Mouse (Mus musculus): ENCODE data around the gene Adssl1. TPM values are rescaled to one million over a fixed set of nuclear protein-coding genes. Genes with fewer than 3 reads are reported as not detected.

Gene Adssl1
- polyA plus RNA-seq, 1 experiment from 2014 or later, result 14.7 TPM

DNA sequence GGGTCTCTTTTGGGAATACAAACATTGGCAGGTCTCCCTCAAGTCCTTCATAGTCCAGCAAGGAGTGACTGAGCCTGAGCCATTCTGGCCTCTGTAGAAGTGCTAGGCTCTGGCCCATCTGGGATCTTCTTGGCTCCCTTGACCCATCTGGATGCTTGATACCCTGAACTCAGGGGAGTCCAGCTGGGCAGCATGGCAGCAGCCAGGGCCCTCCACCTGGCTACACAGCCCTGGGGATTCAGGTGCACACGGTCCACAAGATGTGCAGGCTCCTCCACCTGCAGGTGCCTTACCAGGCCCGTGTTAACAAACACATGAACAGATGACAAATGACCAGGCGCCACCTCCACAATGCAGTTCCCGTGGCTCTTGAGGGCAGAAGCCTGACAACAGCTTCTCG is 44.8 kb downstream of the Adssl1 start:
- ATAC-seq (ENCODE audit: low FRiP score, low read depth), result no peak
- H3K4me1 ChIP-seq, result peaks cover 79% of the 10 kb centered on the region
- H3K36me3 ChIP-seq, result peaks cover 98% of the 10 kb centered on the region
- H3K9ac ChIP-seq, result peak overlapping the region; percentile 51
- H3K27me3 ChIP-seq, result no peaks in the 10 kb centered on the region
- no peak overlapping the region for H3K4me3 ChIP-seq
- H3K27ac ChIP-seq, result peak overlapping the region; percentile 83; the same call in 1 of the 2 replicates
- H3K4me2 ChIP-seq (replicated peaks), result no peak overlapping the region
- 62% methylated on average over 5 of the region's 5 CpGs for WGBS
- no peaks in the 10 kb centered on the region for H3K9me3 ChIP-seq

DNA sequence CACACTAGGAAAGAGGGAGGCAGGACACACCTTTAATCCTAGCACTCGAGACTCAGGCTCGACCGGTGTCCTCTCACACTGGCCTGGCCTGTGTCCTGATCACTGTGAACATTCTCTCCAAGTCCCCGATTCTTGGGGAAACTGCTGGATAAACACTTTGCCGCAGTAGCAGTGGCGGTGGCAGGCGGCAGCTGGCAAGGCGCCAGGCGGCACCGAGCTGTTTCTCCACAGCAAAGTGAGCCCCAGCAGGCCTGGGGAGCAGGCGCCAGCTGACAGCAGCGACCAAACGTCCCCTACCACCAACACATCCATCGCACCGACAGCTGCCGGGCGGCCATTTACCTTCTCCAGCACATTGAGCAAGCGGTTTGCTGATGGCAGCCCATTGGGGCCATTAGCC is 45.6 kb downstream of the Adssl1 start:
- peak overlapping the region; percentile 34 for H3K4me2 ChIP-seq (replicated peaks)
- H3K27me3 ChIP-seq, result no peaks in the 10 kb centered on the region
- no peak for ATAC-seq (ENCODE audit: low FRiP score, low read depth)
- H3K4me1 ChIP-seq, result peaks cover 74% of the 10 kb centered on the region
- H3K27ac ChIP-seq, result peak overlapping the region; percentile 83
- H3K4me3 ChIP-seq, result no peak overlapping the region
- H3K36me3 ChIP-seq, result peaks cover 98% of the 10 kb centered on the region
- peak overlapping the region; percentile 51 for H3K9ac ChIP-seq
- WGBS, result 54% methylated on average over 18 of the region's 18 CpGs
- no peaks in the 10 kb centered on the region for H3K9me3 ChIP-seq

DNA sequence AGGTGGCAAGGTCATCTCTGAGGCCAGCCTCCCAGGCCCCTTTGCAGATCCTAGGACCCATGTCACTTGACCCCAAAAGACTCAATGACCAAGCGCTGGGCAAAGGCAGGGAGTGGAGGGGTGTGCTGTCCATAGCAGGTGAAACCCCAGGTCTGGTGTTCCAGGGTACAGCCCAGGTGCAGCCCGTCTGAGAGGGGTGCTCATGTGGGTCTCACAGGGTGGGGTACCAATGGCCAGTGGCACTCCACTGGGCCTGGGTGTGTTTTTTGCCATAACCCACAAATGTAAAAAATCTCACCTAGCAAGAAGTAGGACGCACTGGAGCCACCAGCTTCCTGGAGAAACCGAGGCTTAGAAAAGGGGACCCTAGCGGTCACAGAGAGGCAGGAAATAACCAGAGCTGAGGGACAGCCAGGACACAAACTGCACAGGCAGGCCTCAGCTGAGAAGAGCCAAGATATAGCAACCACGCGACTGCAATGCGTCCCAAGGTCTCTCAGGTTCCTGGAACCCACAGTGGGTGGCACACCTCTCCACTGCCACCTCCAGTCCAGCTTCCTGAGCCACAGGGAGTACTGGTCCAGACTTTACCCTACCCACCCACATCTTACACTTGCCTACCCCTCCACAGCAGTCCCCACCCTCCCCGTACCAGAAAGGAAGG is 46.2 kb downstream of the Adssl1 start:
- H3K9me3 ChIP-seq, result no peaks in the 10 kb centered on the region
- no peak for ATAC-seq (ENCODE audit: low FRiP score, low read depth)
- H3K4me2 ChIP-seq (replicated peaks), result peak overlapping the region; percentile 34
- peaks cover 98% of the 10 kb centered on the region for H3K36me3 ChIP-seq
- peaks cover 74% of the 10 kb centered on the region for H3K4me1 ChIP-seq
- 89% methylated on average over 9 of the region's 9 CpGs for WGBS
- H3K9ac ChIP-seq, result peak overlapping the region; percentile 51; the same call in 1 of the 2 replicates
- no peak overlapping the region for H3K4me3 ChIP-seq
- H3K27me3 ChIP-seq, result no peaks in the 10 kb centered on the region
- peak overlapping the region; percentile 83; the same call in 1 of the 2 replicates for H3K27ac ChIP-seq

DNA sequence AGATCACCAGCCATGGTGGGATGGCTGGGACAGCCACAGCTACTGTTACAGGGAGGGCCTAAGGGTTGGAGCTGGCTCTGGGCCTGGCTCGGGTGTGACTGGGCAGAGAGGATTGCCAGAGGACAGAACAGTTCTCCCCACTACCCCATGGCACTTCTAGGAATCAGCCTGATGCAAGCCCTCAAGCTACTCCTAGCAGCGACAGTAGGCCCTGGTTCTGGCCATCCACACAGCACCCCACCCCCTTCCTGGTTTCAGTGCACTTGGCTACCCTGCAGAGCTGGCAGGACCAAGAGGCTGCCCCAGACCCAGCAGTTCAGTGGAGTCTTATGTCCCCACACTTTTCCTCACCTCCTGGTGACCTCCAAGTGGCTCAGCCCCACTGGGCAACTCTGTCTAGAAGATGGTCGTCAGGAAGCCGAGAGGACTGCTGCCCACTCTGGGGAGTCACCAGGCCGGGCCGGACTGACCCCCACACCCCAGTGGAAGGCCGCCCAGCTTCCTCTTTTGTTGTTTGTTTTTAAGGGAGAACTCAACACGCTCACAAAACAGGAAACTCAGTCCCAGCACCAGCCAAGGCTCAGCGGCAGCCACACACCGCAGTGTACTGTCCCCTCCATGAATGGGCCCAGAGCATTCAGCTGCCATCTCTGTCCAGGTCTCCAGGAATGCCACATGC is 47.9 kb downstream of the Adssl1 start:
- no peak overlapping the region for H3K4me3 ChIP-seq
- H3K27me3 ChIP-seq, result no peaks in the 10 kb centered on the region
- H3K9me3 ChIP-seq, result no peaks in the 10 kb centered on the region
- H3K9ac ChIP-seq, result no peak overlapping the region
- no peak overlapping the region for H3K4me2 ChIP-seq (replicated peaks)
- H3K27ac ChIP-seq, result no peak overlapping the region
- 86% methylated on average over 10 of the region's 10 CpGs for WGBS
- no peak for ATAC-seq (ENCODE audit: low FRiP score, low read depth)
- peaks cover 74% of the 10 kb centered on the region for H3K4me1 ChIP-seq
- H3K36me3 ChIP-seq, result peaks cover 90% of the 10 kb centered on the region

DNA sequence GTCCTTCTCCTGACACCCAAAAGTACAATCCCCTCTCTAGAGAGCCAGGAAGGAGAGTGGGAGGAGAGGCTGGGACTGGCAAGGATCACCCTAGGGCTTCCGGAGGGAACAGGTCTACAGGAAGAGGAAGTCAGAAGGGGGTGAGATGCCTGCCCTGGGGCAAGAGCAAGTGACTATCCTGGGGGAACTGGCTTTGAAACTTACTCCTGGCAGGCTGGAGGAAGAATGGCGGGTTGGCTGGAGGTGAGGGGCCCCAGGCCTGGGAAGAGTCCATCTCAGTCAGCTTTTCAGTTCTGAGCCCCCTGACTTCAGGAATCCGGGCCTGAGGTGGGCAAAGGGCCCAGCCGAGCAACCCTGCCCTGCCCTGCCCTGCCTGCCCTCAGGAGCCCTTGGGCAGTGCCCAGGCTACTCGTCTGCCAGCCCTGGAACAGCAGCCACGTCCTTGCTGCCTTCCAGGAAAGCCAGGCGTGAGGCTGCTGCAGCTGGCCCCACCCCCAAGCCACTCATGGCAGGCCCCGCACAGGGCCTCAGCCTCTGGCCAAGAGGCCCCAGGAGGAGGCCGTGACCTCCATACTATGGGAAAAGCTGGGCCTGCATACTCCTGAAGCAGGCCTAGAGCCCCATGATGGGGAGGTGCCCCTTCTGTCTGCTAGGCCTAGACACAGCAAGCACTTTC is 51.0 kb downstream of the Adssl1 start:
- no peak for ATAC-seq (ENCODE audit: low FRiP score, low read depth)
- H3K4me1 ChIP-seq, result peaks cover 62% of the 10 kb centered on the region
- 0 out of 2 replicates have a peak overlapping the region, but pooled peaks have one; percentile 100 for H3K4me3 ChIP-seq
- H3K9me3 ChIP-seq, result no peaks in the 10 kb centered on the region
- peak overlapping the region; percentile 96 for H3K4me2 ChIP-seq (replicated peaks)
- H3K36me3 ChIP-seq, result peaks cover 61% of the 10 kb centered on the region
- 45% methylated on average over 8 of the region's 9 CpGs for WGBS
- H3K9ac ChIP-seq, result peak overlapping the region; percentile 51
- no peaks in the 10 kb centered on the region for H3K27me3 ChIP-seq
- peak overlapping the region; percentile 28; the same call in 1 of the 2 replicates for H3K27ac ChIP-seq

DNA sequence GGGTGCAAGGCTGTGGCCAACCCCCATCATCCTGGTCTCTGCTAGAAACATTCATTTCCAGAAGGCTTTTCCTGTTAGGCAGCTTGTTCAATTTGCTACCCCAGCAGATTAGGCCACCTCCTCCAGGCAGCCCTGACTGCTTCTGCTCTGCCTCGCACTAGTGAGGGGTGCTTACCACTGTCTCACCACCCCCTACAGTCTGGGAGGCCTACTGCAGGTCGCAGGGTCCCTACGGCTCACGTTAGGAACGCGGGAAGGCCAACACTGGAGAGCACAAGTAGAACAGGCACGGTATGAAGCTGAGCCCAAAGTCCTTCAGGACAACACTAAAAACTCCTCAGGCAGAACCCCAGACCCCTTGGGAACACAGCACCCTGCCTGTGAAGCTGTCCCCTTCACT is 52.0 kb downstream of the Adssl1 start:
- Histone ChIP-seq H3K4me1 (peaks cover 52% of the 10 kb centered on the region), H3K27ac (peak overlapping the region; percentile 28; the same call in 1 of the 2 replicates), H3K27me3 (no peaks in the 10 kb centered on the region), H3K36me3 (peaks cover 50% of the 10 kb centered on the region), H3K9me3 (no peaks in the 10 kb centered on the region), H3K4me3 (peak overlapping the region; percentile 100), H3K4me2 (replicated peaks) (peak overlapping the region; percentile 96), H3K9ac (peak overlapping the region; percentile 99)
- no peak for ATAC-seq (ENCODE audit: low FRiP score, low read depth)
- 73% methylated on average over 7 of the region's 7 CpGs for WGBS

DNA sequence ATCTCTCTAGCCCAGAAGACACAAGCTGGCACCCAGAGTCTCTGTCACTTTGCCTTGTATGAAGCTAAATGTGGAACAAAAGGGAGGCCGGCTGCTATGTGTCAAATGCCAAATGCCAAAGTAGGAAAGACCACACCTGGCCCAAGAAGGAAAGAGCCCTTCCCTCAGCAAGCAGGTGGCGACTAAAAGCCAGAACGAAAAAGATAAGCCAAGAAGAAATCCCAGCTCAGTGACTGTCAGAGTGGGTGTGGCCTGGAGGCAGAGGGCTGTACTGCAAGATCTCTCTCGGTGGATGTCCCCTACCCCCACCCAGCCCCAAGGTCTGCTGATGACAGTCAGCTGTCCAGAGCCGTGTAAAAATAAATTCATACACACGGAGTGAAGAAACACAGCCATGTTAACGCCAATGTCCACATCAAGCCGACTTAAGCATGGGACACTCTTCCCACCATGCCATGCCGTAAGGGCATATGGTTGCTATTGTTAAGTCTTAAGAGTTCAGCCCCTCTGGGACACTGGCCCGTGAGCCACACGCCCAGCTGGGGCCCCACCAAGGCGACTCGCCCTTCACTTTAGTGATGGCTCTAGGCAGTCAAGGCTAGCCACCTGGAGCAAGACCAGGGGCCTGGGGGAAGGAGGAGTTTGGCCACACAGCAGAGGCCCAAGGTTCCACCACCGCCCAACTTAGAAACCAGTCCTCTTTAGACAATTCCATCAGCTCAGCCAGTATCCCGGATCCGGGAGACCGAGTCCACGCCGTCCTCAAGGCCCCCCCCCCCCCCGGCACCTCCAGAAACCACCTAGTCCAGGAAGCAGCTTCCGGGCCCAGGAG is 53.1 kb downstream of the Adssl1 start:
- Histone ChIP-seq H3K9me3 (no peaks in the 10 kb centered on the region), H3K36me3 (peaks cover 40% of the 10 kb centered on the region), H3K4me3 (peak overlapping the region; percentile 100), H3K4me2 (replicated peaks) (peak overlapping the region; percentile 96), H3K27ac (peak overlapping the region; percentile 94), H3K9ac (peak overlapping the region; percentile 99), H3K4me1 (peaks cover 54% of the 10 kb centered on the region), H3K27me3 (peaks cover 10% of the 10 kb centered on the region)
- peak; percentile 24 for ATAC-seq (ENCODE audit: low FRiP score, low read depth)
- WGBS, result 6% methylated on average over 20 of the region's 21 CpGs

DNA sequence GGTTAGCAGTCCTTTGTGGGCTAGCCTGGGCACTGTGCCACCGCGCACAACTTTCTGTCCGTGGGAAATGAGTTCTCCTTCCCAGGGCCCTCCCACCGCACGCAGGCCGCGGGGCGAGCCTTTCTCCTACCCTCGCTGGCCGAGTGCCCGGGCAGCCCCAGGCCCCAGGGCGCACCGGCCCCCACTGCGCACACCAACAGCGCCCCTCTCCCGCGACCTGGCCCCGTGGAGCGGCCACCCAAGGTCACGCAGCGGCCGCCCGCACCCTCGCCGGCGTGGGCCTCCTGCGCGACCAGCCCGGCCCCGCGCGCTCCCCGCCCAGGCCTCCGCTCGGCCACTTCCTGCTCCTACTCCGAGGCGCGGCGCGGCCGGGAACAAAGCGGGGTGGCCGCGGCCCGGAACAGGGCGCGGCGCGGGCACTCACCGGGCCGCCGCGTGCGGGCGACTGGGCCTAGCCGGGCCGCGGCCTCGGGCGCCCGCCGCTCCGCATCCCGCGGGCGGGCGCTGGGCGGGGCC is 53.8 kb downstream of the Adssl1 start:
- Histone ChIP-seq H3K9ac (peak overlapping the region; percentile 99), H3K4me3 (peak overlapping the region; percentile 100), H3K27ac (peak overlapping the region; percentile 94), H3K4me1 (peaks cover 60% of the 10 kb centered on the region), H3K4me2 (replicated peaks) (peak overlapping the region; percentile 96), H3K9me3 (no peaks in the 10 kb centered on the region), H3K36me3 (peaks cover 33% of the 10 kb centered on the region), H3K27me3 (peaks cover 17% of the 10 kb centered on the region)
- WGBS, result under 1% methylated on average over 46 of the region's 68 CpGs
- peak; percentile 6; the same call in 1 of the 2 replicates for ATAC-seq (ENCODE audit: low FRiP score, low read depth)

DNA sequence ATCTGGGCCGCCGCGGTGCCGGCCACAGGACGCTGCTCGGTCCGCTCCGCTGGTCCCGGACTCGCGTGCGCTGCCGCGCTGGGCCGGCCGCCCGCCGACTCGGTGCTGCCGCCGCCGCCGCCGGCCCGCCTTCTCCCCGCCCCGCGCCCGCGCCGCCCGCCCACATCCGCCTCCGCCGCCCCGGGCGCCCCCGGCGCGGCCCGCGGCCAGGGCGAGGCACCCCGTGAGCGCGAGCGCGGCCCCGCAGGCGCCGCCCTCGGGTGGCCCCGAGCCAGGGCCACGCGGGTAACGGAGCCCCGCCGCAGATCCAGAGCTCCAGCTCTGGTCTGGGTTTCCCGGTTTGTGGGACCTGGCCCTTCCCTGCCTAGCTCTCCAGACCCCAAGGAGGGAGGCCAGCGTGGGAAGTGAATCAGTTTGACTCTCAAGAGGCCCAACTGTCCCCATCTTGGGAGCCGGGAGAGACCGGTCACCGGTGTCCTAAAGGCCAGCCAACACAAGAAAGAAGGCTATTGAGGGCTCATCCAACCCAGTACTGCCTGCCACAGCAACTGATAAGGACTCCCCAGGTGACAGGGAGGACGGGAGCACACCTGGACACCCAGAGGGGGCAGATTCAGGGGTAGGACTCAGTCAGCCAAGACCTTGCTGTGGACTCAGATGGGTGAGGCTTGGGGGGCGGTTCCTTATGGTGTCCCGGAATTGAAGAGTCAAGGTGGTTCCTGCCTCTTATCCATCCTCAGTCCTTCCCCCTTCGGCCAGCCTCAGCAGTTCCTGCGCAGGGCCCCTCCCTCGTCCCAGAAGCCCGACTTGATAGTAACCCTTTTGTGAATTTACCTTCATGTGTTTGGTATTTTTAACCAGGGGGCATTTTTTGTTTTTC is 54.5 kb downstream of the Adssl1 start, which contains the start of gene Akt1:
Gene Akt1, minus strand, starts transcription at position 753 of the 880 bp plus-strand sequence.
- 0% methylated on average over 25 of the region's 70 CpGs for WGBS
- H3K27me3 ChIP-seq, result peaks cover 21% of the 10 kb centered on the region
- no peaks in the 10 kb centered on the region for H3K9me3 ChIP-seq
- H3K36me3 ChIP-seq, result peaks cover 25% of the 10 kb centered on the region
- peak within 1 kb of the TSS; percentile 100 for H3K4me3 ChIP-seq
- H3K4me1 ChIP-seq, result peaks cover 63% of the 10 kb centered on the region
- peak within 1 kb of the TSS; percentile 94 for H3K27ac ChIP-seq
- ATAC-seq (ENCODE audit: low FRiP score, low read depth), result peak; percentile 25
- H3K9ac ChIP-seq, result peak within 1 kb of the TSS; percentile 99
- peak within 1 kb of the TSS; percentile 96 for H3K4me2 ChIP-seq (replicated peaks)

DNA sequence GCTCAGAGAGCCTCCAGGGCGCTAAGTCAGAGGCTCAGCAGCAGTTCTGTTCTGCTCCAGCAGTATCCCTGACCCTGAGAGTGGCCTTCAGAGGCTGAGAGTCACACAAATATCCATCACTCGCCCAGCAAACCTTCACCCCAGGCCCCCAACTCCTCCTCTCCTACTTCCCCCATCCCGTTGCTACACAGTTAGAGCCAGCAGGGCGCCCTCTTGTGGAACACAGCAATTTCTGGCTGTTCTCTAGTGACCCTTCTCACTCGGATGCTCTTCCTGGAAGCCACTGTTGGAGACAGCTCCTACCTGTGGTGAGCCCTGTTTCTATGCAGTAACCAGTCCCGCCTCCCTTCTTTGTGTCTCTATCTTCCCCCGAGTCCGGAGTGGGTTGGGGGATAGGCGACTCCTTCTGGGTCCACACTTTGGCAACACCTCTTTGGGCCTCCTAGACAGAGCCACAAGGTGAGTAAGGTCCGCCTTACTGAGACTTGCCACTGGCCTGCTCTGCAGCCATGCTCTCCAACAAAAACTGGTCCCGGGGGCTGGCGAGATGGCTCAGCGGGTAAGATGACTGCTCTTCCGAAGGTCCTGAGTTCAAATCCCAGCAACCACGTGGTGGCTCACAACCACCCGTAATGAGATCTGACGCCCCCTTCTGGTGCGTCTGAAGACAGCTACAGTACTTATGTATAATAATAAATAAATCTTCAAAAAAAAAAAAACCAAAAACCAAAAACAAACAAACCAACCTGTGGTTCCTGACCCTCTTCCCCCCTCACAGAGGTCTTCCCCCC is 55.6 kb downstream of the Adssl1 start:
- H3K27me3 ChIP-seq, result peaks cover 31% of the 10 kb centered on the region
- peaks cover 15% of the 10 kb centered on the region for H3K36me3 ChIP-seq
- peak overlapping the region; percentile 94 for H3K27ac ChIP-seq
- H3K9me3 ChIP-seq, result no peaks in the 10 kb centered on the region
- peak overlapping the region; percentile 100 for H3K4me3 ChIP-seq
- peak overlapping the region; percentile 96 for H3K4me2 ChIP-seq (replicated peaks)
- H3K4me1 ChIP-seq, result peaks cover 68% of the 10 kb centered on the region
- 16% methylated on average over 18 of the region's 18 CpGs for WGBS
- peak overlapping the region; percentile 56; the same call in 1 of the 2 replicates for H3K9ac ChIP-seq
- peak; percentile 45; the same call in 1 of the 2 replicates for ATAC-seq (ENCODE audit: low FRiP score, low read depth)
